Mouse (Mus musculus) MEL (cell line): Measurements from ENCODE around the gene Exog.

Source experiments
- CTCF ChIP-seq, 3 experiments: IDR thresholded peaks in 2 of 3; conservative IDR thresholded peaks in 1 of 3; 2 replicates each; pipeline ENCODE4 v1.5.1; 2011 to 2012; ENCODE audit warnings: low read length in 3 of 3, low read depth in 2 of 3, mild to moderate bottlenecking in 2 of 3, improper control_type of control experiment in 1 of 3, inconsistent platforms in 1 of 3, mixed read lengths in 1 of 3, moderate library complexity in 1 of 3; ENCODE audit not compliant: control insufficient read depth in 1 of 3, insufficient read depth in 1 of 3, poor library complexity in 1 of 3, severe bottlenecking in 1 of 3
- SIN3A ChIP-seq: IDR thresholded peaks from 2 replicates; pipeline ENCODE4 v1.6.1; 2012; ENCODE audit warnings: low read length, improper control_type of control experiment, inconsistent platforms
- TCF12 ChIP-seq: IDR thresholded peaks from 2 replicates; pipeline ENCODE4 v1.6.1; 2014; ENCODE audit warnings: low read depth, mild to moderate bottlenecking, inconsistent platforms, low read length, improper control_type of control experiment, moderate library complexity

GRCm38 (mm10) chr9:119484420-119484819, 39.7 kb downstream of the Exog start:
- no peak for TF ChIP-seq CTCF (IDR thresholded peaks at IDR 0.05 in 2 of 3, conservative IDR thresholded peaks at IDR 0.05 in 1 of 3; ENCODE audit: control insufficient read depth in 1 of 3, insufficient read depth in 1 of 3, low read depth in 2 of 3, low read length in 3 of 3, poor library complexity in 1 of 3, severe bottlenecking in 1 of 3)
- TF ChIP-seq TCF12, result no peak
- no peak for TF ChIP-seq SIN3A
